Mouse (Mus musculus) midbrain, embryonic 13.5 days (tissue): ENCODE results near the gene Magi1. TPM values are rescaled to one million over a fixed set of nuclear protein-coding genes. Genes with fewer than 3 reads are reported as not detected.
A peak's percentile ranks its signal among the peaks of the same experiment; 100 is the strongest.

ENCODE experiments used
- ATAC-seq: fragments of 200-750 bp; cut with Nextera tagmentation; 2 replicates; pipeline ENCODE4 v1.8.0; 2017; ENCODE audit warnings: mild to moderate bottlenecking, moderate TSS enrichment, moderate library complexity
- H3K27ac ChIP-seq: fragments of 300-500 bp; sonication (generic); 2 replicates; pipeline ENCODE4 v1.5.1; 2015; ENCODE audit warnings: inconsistent platforms, mild to moderate bottlenecking, moderate library complexity
- H3K27me3 ChIP-seq: fragments of 300-500 bp; sonication (generic); 2 replicates; pipeline ENCODE4 v1.6.1; 2015; ENCODE audit warnings: mild to moderate bottlenecking, inconsistent platforms
- H3K36me3 ChIP-seq: fragments of 300-500 bp; sonication (generic); 2 replicates; pipeline ENCODE4 v1.6.1; 2015; ENCODE audit warnings: mild to moderate bottlenecking, inconsistent platforms
- H3K4me1 ChIP-seq: fragments of 300-500 bp; sonication (generic); replicated peaks from 2 replicates; pipeline ENCODE4 v1.6.1; 2015; ENCODE audit warnings: inconsistent platforms
- H3K4me2 ChIP-seq: fragments of 300-500 bp; sonication (generic); replicated peaks from 2 replicates; pipeline ENCODE4 v1.6.1; 2015; ENCODE audit warnings: moderate library complexity, mild to moderate bottlenecking, inconsistent platforms
- H3K4me3 ChIP-seq: fragments of 300-500 bp; sonication (generic); replicated peaks from 2 replicates; pipeline ENCODE4 v1.5.1; 2015; ENCODE audit warnings: mild to moderate bottlenecking, inconsistent platforms
- H3K9ac ChIP-seq: fragments of 300-500 bp; sonication (generic); replicated peaks from 2 replicates; pipeline ENCODE4 v1.6.1; 2015; ENCODE audit warnings: mild to moderate bottlenecking, inconsistent platforms
- H3K9me3 ChIP-seq: fragments of 300-500 bp; sonication (generic); 2 replicates; pipeline ENCODE4 v1.6.1; 2016; ENCODE audit warnings: mild to moderate bottlenecking, inconsistent platforms
- WGBS: fragments of 180-500 bp; shearing (Covaris S2); methylation state at CpG from one replicate; pipeline ENCODE4 v1.1.7; 2015; 5-methylcytosine and 5-hydroxymethylcytosine counted together
- polyA plus RNA-seq: library from polyadenylated mRNA; unstranded; fragments of >200 nt; fragmentation: Nextera tagmentation; extraction: Ambion mirVana; gene quantifications from 2 replicates; pipeline ENCODE4 v1.2.1, GENCODE M21; 2015

Magi1 gene
- polyA plus RNA-seq, 1 experiment from 2014 or later = 39.4 TPM

GRCm38 (mm10) chr6:93719532-93719931, 564.2 kb downstream of the Magi1 start:
- H3K4me2 ChIP-seq = no peak overlapping the region
- no peak overlapping the region for H3K9ac ChIP-seq
- H3K27me3 ChIP-seq = no peaks in the 10 kb centered on the region
- H3K4me3 ChIP-seq = no peak overlapping the region
- no peak for ATAC-seq
- H3K9me3 ChIP-seq = no peaks in the 10 kb centered on the region
- H3K27ac ChIP-seq = no peak overlapping the region
- H3K36me3 ChIP-seq = no peaks in the 10 kb centered on the region
- 63% methylated on average over 4 of the region's 4 CpGs for WGBS
- H3K4me1 ChIP-seq = peaks cover 41% of the 10 kb centered on the region

GRCm38 (mm10) chr6:93718385-93718784, 565.3 kb downstream of the Magi1 start:
- H3K9me3 ChIP-seq = no peaks in the 10 kb centered on the region
- H3K4me1 ChIP-seq = peaks cover 41% of the 10 kb centered on the region
- H3K4me2 ChIP-seq = no peak overlapping the region
- 0 out of 2 replicates have a peak, but pooled peaks cover under 1% of the 10 kb centered on the region for H3K36me3 ChIP-seq
- 9% methylated on average over 5 of the region's 5 CpGs for WGBS
- peak overlapping the region; percentile 36; the same call in 1 of the 2 replicates for H3K9ac ChIP-seq
- H3K27ac ChIP-seq = no peak overlapping the region
- no peaks in the 10 kb centered on the region for H3K27me3 ChIP-seq
- peak; percentile 53; the same call in 1 of the 2 replicates for ATAC-seq
- H3K4me3 ChIP-seq = no peak overlapping the region

GRCm38 (mm10) chr6:93717826-93718375, 565.8 kb downstream of the Magi1 start:
- peak overlapping the region; percentile 37 for H3K4me3 ChIP-seq
- H3K4me2 ChIP-seq = peak overlapping the region; percentile 62
- no peaks in the 10 kb centered on the region for H3K9me3 ChIP-seq
- peak overlapping the region; percentile 9; the same call in 1 of the 2 replicates for H3K27ac ChIP-seq
- H3K9ac ChIP-seq = no peak overlapping the region; the same call in 1 of the 2 replicates
- WGBS = 28% methylated on average over 7 of the region's 7 CpGs
- no peaks in the 10 kb centered on the region for H3K27me3 ChIP-seq
- 0 out of 2 replicates have a peak, but pooled peaks cover 3% of the 10 kb centered on the region for H3K36me3 ChIP-seq
- ATAC-seq = peak; percentile 53; the same call in 1 of the 2 replicates
- H3K4me1 ChIP-seq = peaks cover 41% of the 10 kb centered on the region

- Histone ChIP-seq H3K4me3 (peak overlapping the region; percentile 37), H3K4me1 (peaks cover 41% of the 10 kb centered on the region), H3K4me2 (peak overlapping the region; percentile 62), H3K27ac (peak overlapping the region; percentile 7; the same call in 1 of the 2 replicates), H3K27me3 (no peaks in the 10 kb centered on the region), H3K36me3 (0 out of 2 replicates have a peak, but pooled peaks cover 3% of the 10 kb centered on the region), H3K9ac (peak overlapping the region; percentile 60), H3K9me3 (no peaks in the 10 kb centered on the region)
- peak; percentile 58 for ATAC-seq
- WGBS = 3% methylated on average over 24 of the region's 24 CpGs
Measured at GRCm38 (mm10) chr6:93716686-93717625, 566.8 kb downstream of the Magi1 start.

GRCm38 (mm10) chr6:93715181-93716180, 568.2 kb downstream of the Magi1 start:
- no peaks in the 10 kb centered on the region for H3K27me3 ChIP-seq
- H3K9me3 ChIP-seq = no peaks in the 10 kb centered on the region
- 34% methylated on average over 24 of the region's 24 CpGs for WGBS
- ATAC-seq = no peak
- peaks cover 41% of the 10 kb centered on the region for H3K4me1 ChIP-seq
- peak overlapping the region; percentile 44; the same call in 1 of the 2 replicates for H3K27ac ChIP-seq
- H3K4me2 ChIP-seq = peak overlapping the region; percentile 62
- peak overlapping the region; percentile 60 for H3K9ac ChIP-seq
- 0 out of 2 replicates have a peak, but pooled peaks cover 3% of the 10 kb centered on the region for H3K36me3 ChIP-seq
- peak overlapping the region; percentile 37 for H3K4me3 ChIP-seq

- Histone ChIP-seq H3K36me3 (peaks cover 37% of the 10 kb centered on the region), H3K4me2 (no peak overlapping the region), H3K4me3 (no peak overlapping the region), H3K9me3 (no peaks in the 10 kb centered on the region), H3K9ac (no peak overlapping the region), H3K27me3 (no peaks in the 10 kb centered on the region), H3K4me1 (peaks cover 8% of the 10 kb centered on the region; the same call in 1 of the 2 replicates), H3K27ac (peak overlapping the region; percentile 30; the same call in 1 of the 2 replicates)
- 37% methylated on average over 5 of the region's 5 CpGs for WGBS
- no peak for ATAC-seq
Measured at GRCm38 (mm10) chr6:93704350-93704749, 579.4 kb downstream of the Magi1 start.

GRCm38 (mm10) chr6:93699436-93699835, 584.3 kb downstream of the Magi1 start:
- H3K27ac ChIP-seq = no peak overlapping the region
- H3K4me1 ChIP-seq = peaks cover 3% of the 10 kb centered on the region; the same call in 1 of the 2 replicates
- no peaks in the 10 kb centered on the region for H3K9me3 ChIP-seq
- no peak overlapping the region for H3K4me3 ChIP-seq
- no peak overlapping the region for H3K9ac ChIP-seq
- peaks cover 68% of the 10 kb centered on the region for H3K36me3 ChIP-seq
- 78% methylated on average over 13 of the region's 13 CpGs for WGBS
- no peak overlapping the region for H3K4me2 ChIP-seq
- ATAC-seq = no peak
- H3K27me3 ChIP-seq = no peaks in the 10 kb centered on the region

GRCm38 (mm10) chr6:93697956-93698355, 585.8 kb downstream of the Magi1 start:
- 89% methylated on average over 5 of the region's 5 CpGs for WGBS
- H3K27me3 ChIP-seq = no peaks in the 10 kb centered on the region
- no peak for ATAC-seq
- no peak overlapping the region for H3K4me2 ChIP-seq
- peaks cover 74% of the 10 kb centered on the region for H3K36me3 ChIP-seq
- no peak overlapping the region for H3K27ac ChIP-seq
- no peaks in the 10 kb centered on the region for H3K9me3 ChIP-seq
- H3K4me3 ChIP-seq = no peak overlapping the region
- H3K9ac ChIP-seq = no peak overlapping the region
- H3K4me1 ChIP-seq = no peaks in the 10 kb centered on the region

- Histone ChIP-seq H3K9me3 (no peaks in the 10 kb centered on the region), H3K27me3 (no peaks in the 10 kb centered on the region), H3K4me1 (no peaks in the 10 kb centered on the region), H3K4me2 (no peak overlapping the region), H3K9ac (no peak overlapping the region), H3K27ac (no peak overlapping the region), H3K36me3 (peaks cover 54% of the 10 kb centered on the region), H3K4me3 (no peak overlapping the region)
- WGBS = 77% methylated on average over 17 of the region's 17 CpGs
- ATAC-seq = no peak
Measured at GRCm38 (mm10) chr6:93678766-93679165, 605.0 kb downstream of the Magi1 start.

GRCm38 (mm10) chr6:93666731-93667130, 617.0 kb downstream of the Magi1 start:
- 0 out of 2 replicates have a peak, but pooled peaks have one; percentile 37 for ATAC-seq
- H3K4me2 ChIP-seq = no peak overlapping the region
- WGBS = 61% methylated on average over 2 of the region's 2 CpGs
- H3K9me3 ChIP-seq = no peaks in the 10 kb centered on the region
- H3K27ac ChIP-seq = no peak overlapping the region
- H3K4me3 ChIP-seq = no peak overlapping the region
- H3K27me3 ChIP-seq = no peaks in the 10 kb centered on the region
- H3K9ac ChIP-seq = no peak overlapping the region
- H3K36me3 ChIP-seq = no peaks in the 10 kb centered on the region
- no peaks in the 10 kb centered on the region for H3K4me1 ChIP-seq
